Mouse (Mus musculus): Measurements from ENCODE around the gene Gm5935.
"Not testable (repeated sequence)": the region's sequence is repeated elsewhere in the genome, so short reads cannot be mapped to it uniquely, and the experiment has no call there.

Gene Gm5935

GRCm38 (mm10) chrX:24775064-24775463, at the start of gene Gm5935:
Gm5935 (minus strand) TSS chrX:24775164.
- DNase-seq: not testable (repeated sequence)
